In the genomic region with DNA sequence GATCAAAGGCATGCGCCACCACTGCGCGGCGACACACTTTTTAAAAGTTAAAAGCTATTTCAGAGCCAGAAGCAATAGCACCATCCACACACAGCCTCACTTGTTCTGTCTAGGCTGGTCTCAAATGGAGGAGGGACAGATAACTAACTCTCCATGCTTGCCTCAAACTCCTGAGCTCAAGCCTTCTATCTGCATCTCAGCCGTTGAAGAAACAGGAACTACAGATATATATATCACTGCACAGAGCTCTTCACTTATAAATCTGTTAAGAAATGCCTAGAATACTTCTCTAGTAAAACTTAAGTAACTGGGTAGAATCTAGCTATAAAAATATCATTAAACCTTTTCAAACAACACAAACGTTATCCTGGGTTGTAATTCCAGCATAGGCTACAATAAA, we compare ENCODE assay signal across 22 mouse cellular contexts. TPM values are rescaled to one million over a fixed set of nuclear protein-coding genes. Genes with fewer than 3 reads are reported as not detected.
DNase-seq lines count a peak whose midpoint lies in the region; ATAC-seq and TF ChIP-seq lines count a peak whose summit lies in the region.
"Had no signal": no experiment of that assay in that cellular context is flagged by ENCODE, and none has a peak within 500 bp of the region (broad histone marks: within the 10 kb centered on the region; RNA-seq: fewer than 3 reads in every experiment).

No protein-coding gene starts in this region.

- peaks cover 32% of the 10 kb centered on the region for H3K4me1 ChIP-seq in liver, adult 2 months (ENCODE audit: control insufficient read depth, insufficient read depth, low read length)
- H3K4me1 ChIP-seq in liver, embryonic 11.5 days (replicated peaks; ENCODE audit: control insufficient read depth, insufficient read depth, low read length), result peaks cover 19% of the 10 kb centered on the region
- peaks cover 20 to 26% of the 10 kb centered on the region in 2 experiments for H3K4me1 ChIP-seq in MEL (ENCODE audit: control insufficient read depth in 1 of 2, insufficient read depth in 2 of 2, low read length in 2 of 2)
- peaks cover 25% of the 10 kb centered on the region for H3K4me1 ChIP-seq in bone marrow macrophage, adult 2 months (ENCODE audit: control insufficient read depth, insufficient read depth, low read length)
- H3K4me1 ChIP-seq in small intestine, adult 2 months (ENCODE audit: control insufficient read depth, insufficient read depth, insufficient read length, low read length), result peaks cover 14% of the 10 kb centered on the region; the same call in 1 of the 2 replicates
- peaks cover 26% of the 10 kb centered on the region for H3K4me1 ChIP-seq in hindbrain, embryonic 13.5 days (replicated peaks)
- peaks cover 5% of the 10 kb centered on the region; the same call in 1 of the 2 replicates for H3K4me1 ChIP-seq in lung, postnatal 0 days (ENCODE audit: insufficient read depth, low read depth, low read length)

- H3K36me3 ChIP-seq in liver, adult 2 months (ENCODE audit: control insufficient read depth, insufficient read depth, low read length), result peaks cover 8% of the 10 kb centered on the region
- H3K36me3 ChIP-seq in liver, embryonic 11.5 days (ENCODE audit: control insufficient read depth, insufficient read depth, low read length), result peaks cover 28% of the 10 kb centered on the region
- peaks cover 48 to 67% of the 10 kb centered on the region in 2 experiments for H3K36me3 ChIP-seq in MEL (ENCODE audit: control insufficient read depth in 1 of 2, insufficient read depth in 2 of 2, low read length in 2 of 2)
- H3K36me3 ChIP-seq in small intestine, adult 2 months (ENCODE audit: control insufficient read depth, insufficient read depth, low read length), result peaks cover 19% of the 10 kb centered on the region
- peaks cover 6% of the 10 kb centered on the region; the same call in 1 of the 2 replicates for H3K36me3 ChIP-seq in hindbrain, embryonic 13.5 days
- H3K36me3 ChIP-seq in lung, postnatal 0 days (ENCODE audit: insufficient read depth, low read length), result no peaks in the 10 kb centered on the region; the same call in 1 of the 2 replicates

- no peak overlapping the region for H3K4me2 ChIP-seq in liver, embryonic 11.5 days
- H3K4me2 ChIP-seq in hindbrain, embryonic 13.5 days, result no peak overlapping the region
- no peak overlapping the region for H3K4me2 ChIP-seq in lung, postnatal 0 days (replicated peaks; ENCODE audit: low read depth, low read length)
- H3K4me2 ChIP-seq: forebrain, embryonic 13.5 days; hindbrain, embryonic 12.5 days had no signal

- H3K79me2 ChIP-seq in liver, adult 2 months (ENCODE audit: control insufficient read depth, insufficient read depth, low read length), result peaks cover 35% of the 10 kb centered on the region; the same call in 1 of the 2 replicates
- peaks cover 82% of the 10 kb centered on the region for H3K79me2 ChIP-seq in MEL (ENCODE audit: control insufficient read depth, insufficient read depth, low read length, poor library complexity)

- peak overlapping the region; percentile 86 for H3K27ac ChIP-seq in liver, adult 2 months (replicated peaks; ENCODE audit: insufficient read depth, low read depth, low read length)
- no peak overlapping the region for H3K27ac ChIP-seq in liver, embryonic 11.5 days (ENCODE audit: low read depth, low read length)
- peak overlapping the region; percentile 40 for H3K27ac ChIP-seq in MEL (ENCODE audit: control insufficient read depth, low read depth, low read length)
- H3K27ac ChIP-seq in bone marrow macrophage, adult 2 months (ENCODE audit: insufficient read depth, low read depth, low read length), result 0 out of 2 replicates have a peak overlapping the region, but pooled peaks have one; percentile 12
- H3K27ac ChIP-seq in small intestine, adult 2 months (ENCODE audit: insufficient read depth, low read depth, low read length), result peak overlapping the region; percentile 96
- H3K27ac ChIP-seq in hindbrain, embryonic 13.5 days, result no peak overlapping the region
- no peak overlapping the region for H3K27ac ChIP-seq in lung, postnatal 0 days (ENCODE audit: low read length)
- H3K27ac ChIP-seq: embryonic facial prominence, embryonic 10.5 days; forebrain, embryonic 13.5 days; hindbrain, embryonic 12.5 days; hindbrain, postnatal 0 days had no signal

- H3K9me3 ChIP-seq in liver, embryonic 11.5 days (ENCODE audit: control insufficient read depth, low read length), result no peaks in the 10 kb centered on the region
- H3K9me3 ChIP-seq in MEL (replicated peaks; ENCODE audit: insufficient read depth, low read length), result no peaks in the 10 kb centered on the region
- no peaks in the 10 kb centered on the region for H3K9me3 ChIP-seq in hindbrain, embryonic 13.5 days
- no peaks in the 10 kb centered on the region for H3K9me3 ChIP-seq in lung, postnatal 0 days (ENCODE audit: low read length)
- H3K9me3 ChIP-seq: embryonic facial prominence, embryonic 10.5 days; forebrain, embryonic 13.5 days; G1E; hindbrain, embryonic 12.5 days had no signal

- ATAC-seq in liver, embryonic 11.5 days (replicated peaks; ENCODE audit: low FRiP score), result no peak
- ATAC-seq in hindbrain, embryonic 13.5 days (ENCODE audit: low FRiP score), result no peak
- no peak for ATAC-seq in lung, postnatal 0 days
- ATAC-seq: activated CD4-positive, CD25-positive, alpha-beta regulatory T cell, adult 4 months; forebrain, embryonic 13.5 days; forebrain, postnatal 0 days; hindbrain, postnatal 0 days; Patski had no signal

- TF ChIP-seq RAD21 in MEL (IDR thresholded peaks at IDR 0.05; ENCODE audit: low read depth, low read length), result no peak

- no peak for TF ChIP-seq CTCF in liver, adult 2 months (IDR thresholded peaks at IDR 0.05; ENCODE audit: low read depth, low read length)
- TF ChIP-seq CTCF in MEL (IDR thresholded peaks at IDR 0.05 in 2 of 3, conservative IDR thresholded peaks at IDR 0.05 in 1 of 3; ENCODE audit: control insufficient read depth in 1 of 3, insufficient read depth in 1 of 3, low read depth in 2 of 3, low read length in 3 of 3, poor library complexity in 1 of 3, severe bottlenecking in 1 of 3), result no peak
- TF ChIP-seq CTCF in bone marrow macrophage, adult 2 months (IDR thresholded peaks at IDR 0.05; ENCODE audit: low read depth, low read length), result no peak
- no peak for TF ChIP-seq CTCF in small intestine, adult 2 months (IDR thresholded peaks at IDR 0.05; ENCODE audit: extremely low read depth, insufficient read length, insufficient replicate concordance, low read depth, low read length)
- no peak for TF ChIP-seq CTCF in lung, postnatal 0 days (IDR thresholded peaks at IDR 0.05)

- H3K9ac ChIP-seq in liver, adult 2 months (ENCODE audit: low read depth, low read length), result peak overlapping the region; percentile 75; the same call in 1 of the 2 replicates
- H3K9ac ChIP-seq in liver, embryonic 11.5 days (ENCODE audit: low read depth, low read length), result no peak overlapping the region
- H3K9ac ChIP-seq in MEL (ENCODE audit: control insufficient read depth, low read depth, low read length, poor library complexity, severe bottlenecking), result no peak overlapping the region
- H3K9ac ChIP-seq in hindbrain, embryonic 13.5 days, result no peak overlapping the region
- H3K9ac ChIP-seq in lung, postnatal 0 days (replicated peaks; ENCODE audit: low read depth), result no peak overlapping the region
- H3K9ac ChIP-seq: forebrain, embryonic 13.5 days; forebrain, postnatal 0 days; hindbrain, embryonic 12.5 days had no signal

- no peaks in the 10 kb centered on the region for H3K27me3 ChIP-seq in liver, adult 2 months (ENCODE audit: control insufficient read depth, insufficient read depth, low read length)
- H3K27me3 ChIP-seq in liver, embryonic 11.5 days (replicated peaks; ENCODE audit: control insufficient read depth, insufficient read depth, low read length), result no peaks in the 10 kb centered on the region
- H3K27me3 ChIP-seq in MEL (ENCODE audit: control insufficient read depth in 1 of 2, insufficient read depth in 2 of 2, low read length in 2 of 2), result no peaks in the 10 kb centered on the region
- H3K27me3 ChIP-seq in small intestine, adult 2 months (ENCODE audit: control insufficient read depth, insufficient read depth, low read length), result no peaks in the 10 kb centered on the region
- H3K27me3 ChIP-seq in hindbrain, embryonic 13.5 days, result no peaks in the 10 kb centered on the region
- no peaks in the 10 kb centered on the region for H3K27me3 ChIP-seq in lung, postnatal 0 days (replicated peaks; ENCODE audit: insufficient read depth, low read length)
- H3K27me3 ChIP-seq: forebrain, embryonic 13.5 days; hindbrain, embryonic 12.5 days; Patski had no signal

- TF ChIP-seq EP300 in MEL (IDR thresholded peaks at IDR 0.05; ENCODE audit: low read depth in 1 of 2, low read length in 2 of 2), result peak; percentile 70 to 85; a peak in 3 of 4 replicates
- TF ChIP-seq EP300 in lung, postnatal 0 days (IDR thresholded peaks at IDR 0.05), result no peak

- no peak overlapping the region for H3K4me3 ChIP-seq in liver, adult 2 months (ENCODE audit: insufficient read depth, low read depth, low read length)
- H3K4me3 ChIP-seq in liver, embryonic 11.5 days (ENCODE audit: low read depth, low read length), result no peak overlapping the region
- H3K4me3 ChIP-seq in MEL (ENCODE audit: control insufficient read depth in 1 of 2, insufficient read depth in 1 of 2, low read depth in 2 of 2, low read length in 2 of 2), result no peak overlapping the region
- no peak overlapping the region for H3K4me3 ChIP-seq in bone marrow macrophage, adult 2 months (ENCODE audit: insufficient read depth, low read length)
- no peak overlapping the region for H3K4me3 ChIP-seq in small intestine, adult 2 months (ENCODE audit: low read depth, low read length)
- no peak overlapping the region for H3K4me3 ChIP-seq in hindbrain, embryonic 13.5 days
- H3K4me3 ChIP-seq in lung, postnatal 0 days (ENCODE audit: low read depth, low read length), result no peak overlapping the region
- H3K4me3 ChIP-seq: embryonic facial prominence, embryonic 10.5 days; forebrain, embryonic 13.5 days; hindbrain, embryonic 12.5 days had no signal

- DNase-seq in liver, adult 2 months (ENCODE audit: extremely low read depth, low read depth, low spot score), result no peak
- DNase-seq in liver, embryonic 11.5 days (ENCODE audit: low spot score), result no peak
- DNase-seq in MEL (ENCODE audit: low read depth, low spot score), result peak; percentile 78
- DNase-seq in lung, postnatal 0 days (ENCODE audit: low spot score), result no peak
- DNase-seq: adrenal gland, postnatal 14 days; cerebellum, adult 18-20 months; cerebellum, adult 9-11 months; cerebellum, postnatal 36 days; forebrain, postnatal 0 days; gastrocnemius, postnatal 14 days; heart, postnatal 10 days; heart, postnatal 4 days had no signal

- WGBS in liver, adult 2 months, result 83% methylated on average over 6 of the region's 6 CpGs
- WGBS in liver, embryonic 11.5 days, result 80% methylated on average over 6 of the region's 6 CpGs
- WGBS in small intestine, adult 2 months, result 70% methylated on average over 6 of the region's 6 CpGs
- 96% methylated on average over 6 of the region's 6 CpGs for WGBS in hindbrain, embryonic 13.5 days
- WGBS in lung, postnatal 0 days, result 87% methylated on average over 6 of the region's 6 CpGs

- TF ChIP-seq POLR2A in liver, adult 2 months (IDR thresholded peaks at IDR 0.05; ENCODE audit: extremely low read depth, insufficient read depth, low read length), result no peak
- TF ChIP-seq POLR2A in MEL (IDR thresholded peaks at IDR 0.05; ENCODE audit: control insufficient read depth in 1 of 2, insufficient read depth in 1 of 2, low read depth in 1 of 2, low read length in 2 of 2, poor library complexity in 1 of 2), result no peak
- no peak for TF ChIP-seq POLR2A in bone marrow macrophage, adult 2 months (IDR thresholded peaks at IDR 0.05; ENCODE audit: borderline replicate concordance, low read depth, low read length)
- TF ChIP-seq POLR2A in small intestine, adult 2 months (IDR thresholded peaks at IDR 0.05; ENCODE audit: low read depth, low read length), result no peak

RNA-seq across cellular contexts. Expression of a gene that starts 17.7 kb away (rescaled TPM):
- total RNA-seq in liver, adult 2 months (2014; rRNA removed), result 11.2 and 13.5 TPM in 2 replicates
- 10.5 and 13.1 TPM in 2 replicates for polyA plus RNA-seq in liver, adult 2 months (2012; rRNA removed)
- 82.6 and 87.3 TPM in 2 replicates for polyA plus RNA-seq in liver, embryonic 11.5 days (2014; fragmentation: Nextera tagmentation; extraction: Ambion mirVana)
- total RNA-seq in MEL (2012; rRNA removed), result 78.2 and 80.4 TPM in 2 replicates
- 100 to 1,000 TPM; 103 to 979 TPM for polyA plus RNA-seq in MEL (2012; ENCODE audit: insufficient read depth in 1 of 2, insufficient read length in 2 of 2, low read depth in 1 of 2, low replicate concordance in 2 of 2, missing spikeins in 1 of 2)
- polyA plus RNA-seq in bone marrow macrophage, adult 2 months (2012; ENCODE audit: insufficient read depth, insufficient read length, missing spikeins), result 50.3 and 51.4 TPM in 2 replicates
- 7.0 and 14.5 TPM in 2 replicates for polyA plus RNA-seq in small intestine, adult 2 months (2012; rRNA removed)
- 134 and 137 TPM in 2 replicates for polyA plus RNA-seq in hindbrain, embryonic 13.5 days (2015; fragmentation: Nextera tagmentation; extraction: Ambion mirVana)
- 55.3 and 60.4 TPM in 2 replicates for polyA plus RNA-seq in lung, postnatal 0 days (2015; fragmentation: Nextera tagmentation; extraction: Ambion mirVana)

RNA-seq across cellular contexts. Expression of a gene that starts 50.1 kb away (rescaled TPM):
- total RNA-seq in liver, adult 2 months (2014; rRNA removed), result not detected in 2 replicates
- 0.02 TPM in 1 of 2 replicates, not detected in the other for polyA plus RNA-seq in liver, adult 2 months (2012; rRNA removed)
- 0.45 and 0.56 TPM in 2 replicates for polyA plus RNA-seq in liver, embryonic 11.5 days (2014; fragmentation: Nextera tagmentation; extraction: Ambion mirVana)
- total RNA-seq in MEL (2012; rRNA removed), result not detected in 2 replicates
- under 1 TPM in 1 of 2 experiments, not detected in 1; 0.01 TPM for polyA plus RNA-seq in MEL (2012; ENCODE audit: insufficient read depth in 1 of 2, insufficient read length in 2 of 2, low read depth in 1 of 2, low replicate concordance in 2 of 2, missing spikeins in 1 of 2)
- polyA plus RNA-seq in bone marrow macrophage, adult 2 months (2012; ENCODE audit: insufficient read depth, insufficient read length, missing spikeins), result not detected in 2 replicates
- polyA plus RNA-seq in small intestine, adult 2 months (2012; rRNA removed), result 0.28 and 0.60 TPM in 2 replicates
- polyA plus RNA-seq in hindbrain, embryonic 13.5 days (2015; fragmentation: Nextera tagmentation; extraction: Ambion mirVana), result 0.44 and 0.48 TPM in 2 replicates
- polyA plus RNA-seq in lung, postnatal 0 days (2015; fragmentation: Nextera tagmentation; extraction: Ambion mirVana), result not detected in 2 replicates
- polyA plus RNA-seq: activated CD4-positive, CD25-positive, alpha-beta regulatory T cell, adult 4 months; G1E; Patski had no signal

Comparison
In these comparisons a context has a peak if more than half of its experiments do, and no peak if none do; other contexts are left out.
1. H3K27ac ChIP-seq: peak in liver, adult 2 months (single experiment), MEL (single experiment), bone marrow macrophage, adult 2 months (single experiment) and small intestine, adult 2 months (single experiment); none in liver, embryonic 11.5 days (single experiment), hindbrain, embryonic 13.5 days (single experiment) and lung, postnatal 0 days (single experiment).